15 mouse cellular contexts compared by ENCODE assay signal in the genomic region with DNA sequence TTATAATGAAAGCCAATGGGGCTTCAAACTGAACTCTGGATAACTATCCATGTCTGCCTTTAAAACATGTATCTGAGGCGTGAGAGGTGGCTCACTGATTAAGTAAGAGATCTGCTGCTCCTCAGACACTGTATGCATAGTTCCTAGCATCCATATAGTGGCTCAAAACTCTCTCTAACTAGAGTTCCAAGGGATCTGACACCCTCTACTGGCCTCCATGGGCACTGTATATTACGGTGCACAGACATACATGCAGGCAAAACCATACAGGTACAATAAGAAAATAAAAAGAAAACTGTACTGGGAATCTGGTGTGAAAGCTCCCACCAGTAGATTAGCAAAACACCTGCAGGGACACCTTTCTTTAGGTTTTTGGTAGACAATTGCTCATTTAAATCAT.
DNase-seq lines count a peak whose midpoint lies in the region; ATAC-seq and TF ChIP-seq lines count a peak whose summit lies in the region.
"Had no signal": no experiment of that assay in that cellular context is flagged by ENCODE, and none has a peak within 500 bp of the region (broad histone marks: within the 10 kb centered on the region; RNA-seq: fewer than 3 reads in every experiment).

No protein-coding gene starts in this region.

- no peak for TF ChIP-seq CTCF in lung, adult 2 months (IDR thresholded peaks at IDR 0.05; ENCODE audit: insufficient read depth, low read length)

- peaks cover 5% of the 10 kb centered on the region for H3K4me1 ChIP-seq in lung, adult 2 months (ENCODE audit: control insufficient read depth, insufficient read depth, low read length)
- H3K4me1 ChIP-seq in hindbrain, embryonic 16.5 days (ENCODE audit: control insufficient read depth, insufficient read depth, low read depth, low read length) = no peaks in the 10 kb centered on the region; the same call in 1 of the 2 replicates

- no peak for ATAC-seq in CD4-positive, CD25-positive, alpha-beta regulatory T cell, adult 4 months
- peak; percentile 42; the same call in 1 of the 2 replicates for ATAC-seq in granulocyte monocyte progenitor cell, adult 5-6 weeks (replicated peaks; ENCODE audit: poor library complexity, severe bottlenecking)
- no peak for ATAC-seq in hindbrain, embryonic 16.5 days
- ATAC-seq: forebrain, embryonic 16.5 days; midbrain, embryonic 15.5 days had no signal

- no peaks in the 10 kb centered on the region for H3K36me3 ChIP-seq in hindbrain, embryonic 16.5 days (ENCODE audit: control insufficient read depth, insufficient read depth, low read length)
- H3K36me3 ChIP-seq: midbrain, embryonic 15.5 days; neural tube, embryonic 12.5 days had no signal

- no peak overlapping the region for H3K9ac ChIP-seq in hindbrain, embryonic 16.5 days (ENCODE audit: low read depth, low read length)
- H3K9ac ChIP-seq: midbrain, embryonic 15.5 days; neural tube, embryonic 12.5 days had no signal

- no peaks in the 10 kb centered on the region for H3K9me3 ChIP-seq in hindbrain, embryonic 16.5 days (ENCODE audit: control insufficient read depth, low read length)
- H3K9me3 ChIP-seq: midbrain, embryonic 15.5 days; neural tube, embryonic 12.5 days had no signal

- no peak overlapping the region for H3K4me3 ChIP-seq in lung, adult 2 months (replicated peaks; ENCODE audit: extremely low read depth, low read depth, low read length)
- no peak overlapping the region for H3K4me3 ChIP-seq in hindbrain, embryonic 16.5 days (ENCODE audit: low read length)
- H3K4me3 ChIP-seq: erythroblast, embryonic 14.5 days; midbrain, embryonic 15.5 days; neural tube, embryonic 12.5 days had no signal

- DNase-seq in CD4-positive, CD25-positive, alpha-beta regulatory T cell, adult 2 months (ENCODE audit: low read depth, low spot score) = peak; percentile 23
- DNase-seq in lung, postnatal 36 days = peak; percentile 12
- DNase-seq in lung, adult 2 months = no peak
- DNase-seq in thymus, postnatal 4 days = peak; percentile 45
- DNase-seq in right cerebral cortex, postnatal 36 days (ENCODE audit: low spot score in 2 of 2) = no peak
- DNase-seq: cerebellum, adult 11-12 months; gastrocnemius, postnatal 10 days; kidney, adult 2 months had no signal

- H3K27ac ChIP-seq in hindbrain, embryonic 16.5 days (ENCODE audit: low read depth, low read length) = no peak overlapping the region
- H3K27ac ChIP-seq: midbrain, embryonic 15.5 days; neural tube, embryonic 12.5 days had no signal

- H3K27me3 ChIP-seq in hindbrain, embryonic 16.5 days (replicated peaks; ENCODE audit: control insufficient read depth, insufficient read depth, low read length) = no peaks in the 10 kb centered on the region
- H3K27me3 ChIP-seq: midbrain, embryonic 15.5 days; neural tube, embryonic 12.5 days had no signal

- TF ChIP-seq POLR2A in lung, adult 2 months (IDR thresholded peaks at IDR 0.05; ENCODE audit: borderline replicate concordance, extremely low read depth, low read depth, low read length) = no peak

- H3K4me2 ChIP-seq in hindbrain, embryonic 16.5 days (ENCODE audit: low read length) = no peak overlapping the region
- H3K4me2 ChIP-seq: midbrain, embryonic 15.5 days; neural tube, embryonic 12.5 days had no signal

- 94% methylated on average over 2 of the region's 2 CpGs for WGBS in lung, adult 2 months
- 89% methylated on average over 2 of the region's 2 CpGs for WGBS in hindbrain, embryonic 16.5 days

Comparison
In these comparisons a context has a peak if more than half of its experiments do, and no peak if none do; other contexts are left out.
1. DNase-seq: peak in CD4-positive, CD25-positive, alpha-beta regulatory T cell, adult 2 months (single experiment), lung, postnatal 36 days (single experiment) and thymus, postnatal 4 days (single experiment); none in lung, adult 2 months (single experiment) and right cerebral cortex, postnatal 36 days (0 of 2).